Mouse (Mus musculus): ENCODE measurements around the gene Prkn. TPM values are rescaled to one million over a fixed set of nuclear protein-coding genes. Genes with fewer than 3 reads are reported as not detected.

Prkn gene
- polyA plus RNA-seq, 1 experiment = 0.58 TPM

- no peaks in the 10 kb centered on the region for H3K27me3 ChIP-seq (ENCODE audit: control insufficient read depth, insufficient read depth, low read length)
- H3K36me3 ChIP-seq (ENCODE audit: control insufficient read depth, insufficient read depth, low read length) = no peaks in the 10 kb centered on the region
- whole genome bisulfite sequencing = 92% methylated on average over 7 of the region's 7 CpGs
- H3K4me3 ChIP-seq (ENCODE audit: low read depth, low read length) = no peak overlapping the region
- H3K4me1 ChIP-seq (ENCODE audit: control insufficient read depth, insufficient read depth, insufficient read length, low read length) = peaks cover 4% of the 10 kb centered on the region; the same call in 1 of the 2 replicates
- TF ChIP-seq CTCF (IDR thresholded peaks at IDR 0.05; ENCODE audit: extremely low read depth, insufficient read length, insufficient replicate concordance, low read depth, low read length) = no peak
- TF ChIP-seq POLR2A (IDR thresholded peaks at IDR 0.05; ENCODE audit: low read depth, low read length) = no peak
- no peak overlapping the region for H3K27ac ChIP-seq (ENCODE audit: insufficient read depth, low read depth, low read length)
Measured at GRCm38 (mm10) chr17:12047032-12047431, 1206.8 kb downstream of the Prkn start.

DNA sequence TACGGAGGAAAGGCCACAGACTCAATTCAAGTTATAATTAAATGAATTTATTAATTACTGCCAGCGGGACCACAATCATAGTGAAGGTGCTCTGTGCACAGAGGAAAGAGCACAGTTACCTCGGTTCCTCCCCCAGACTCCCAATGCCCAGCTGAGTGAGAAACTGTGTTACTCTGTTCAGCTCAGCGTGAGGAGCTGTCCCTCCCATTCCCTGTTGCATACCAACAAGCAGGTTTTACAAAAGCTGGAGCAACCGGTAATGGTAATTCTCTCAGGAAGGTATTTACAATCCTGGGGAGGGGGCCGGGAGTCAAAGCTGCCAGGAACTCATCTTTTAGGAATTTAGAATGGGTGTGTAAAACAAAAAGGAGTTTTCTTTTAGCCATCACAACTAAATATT lies 1207.3 kb downstream of the Prkn start:
- H3K4me3 ChIP-seq (ENCODE audit: low read depth, low read length) = no peak overlapping the region
- peaks cover 2% of the 10 kb centered on the region; the same call in 1 of the 2 replicates for H3K4me1 ChIP-seq (ENCODE audit: control insufficient read depth, insufficient read depth, insufficient read length, low read length)
- no peaks in the 10 kb centered on the region for H3K36me3 ChIP-seq (ENCODE audit: control insufficient read depth, insufficient read depth, low read length)
- no peak overlapping the region for H3K27ac ChIP-seq (ENCODE audit: insufficient read depth, low read depth, low read length)
- WGBS = 86% methylated on average over 6 of the region's 6 CpGs
- H3K27me3 ChIP-seq (ENCODE audit: control insufficient read depth, insufficient read depth, low read length) = no peaks in the 10 kb centered on the region
- TF ChIP-seq POLR2A (IDR thresholded peaks at IDR 0.05; ENCODE audit: low read depth, low read length) (no peak), CTCF (IDR thresholded peaks at IDR 0.05; ENCODE audit: extremely low read depth, insufficient read length, insufficient replicate concordance, low read depth, low read length) (no peak)

- Histone ChIP-seq H3K36me3 (ENCODE audit: control insufficient read depth, insufficient read depth, low read length) (no peaks in the 10 kb centered on the region), H3K27ac (ENCODE audit: insufficient read depth, low read depth, low read length) (no peak overlapping the region), H3K27me3 (ENCODE audit: control insufficient read depth, insufficient read depth, low read length) (no peaks in the 10 kb centered on the region), H3K4me3 (ENCODE audit: low read depth, low read length) (no peak overlapping the region), H3K4me1 (ENCODE audit: control insufficient read depth, insufficient read depth, insufficient read length, low read length) (no peaks in the 10 kb centered on the region)
- 44% methylated on average over 9 of the region's 9 CpGs for WGBS
- TF ChIP-seq POLR2A (IDR thresholded peaks at IDR 0.05; ENCODE audit: low read depth, low read length) (no peak), CTCF (IDR thresholded peaks at IDR 0.05; ENCODE audit: extremely low read depth, insufficient read length, insufficient replicate concordance, low read depth, low read length) (no peak)
Measured at GRCm38 (mm10) chr17:12048695-12049490, 1208.7 kb downstream of the Prkn start.

DNA sequence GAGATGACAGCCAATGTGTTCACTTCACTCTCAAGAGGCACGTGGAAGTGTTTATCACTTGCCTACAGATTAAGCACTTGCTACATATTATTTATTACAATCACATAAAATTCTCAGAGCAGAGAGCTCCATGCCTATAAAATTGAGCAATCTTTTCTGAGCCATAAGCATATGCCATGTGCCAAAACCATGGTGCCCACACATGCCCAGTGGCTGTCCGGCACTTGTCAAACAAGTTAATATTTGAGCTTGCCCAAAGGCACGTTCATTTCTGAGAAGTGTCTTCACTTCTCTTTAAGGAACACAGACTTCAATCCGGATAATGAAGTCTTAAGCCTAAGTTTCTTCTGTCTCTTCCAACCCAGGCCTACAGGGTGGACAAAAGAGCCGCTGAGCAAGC lies 1210.1 kb downstream of the Prkn start:
- no peaks in the 10 kb centered on the region for H3K36me3 ChIP-seq (ENCODE audit: control insufficient read depth, insufficient read depth, low read length)
- WGBS = 77% methylated on average over 5 of the region's 5 CpGs
- TF ChIP-seq CTCF (IDR thresholded peaks at IDR 0.05; ENCODE audit: extremely low read depth, insufficient read length, insufficient replicate concordance, low read depth, low read length) (no peak), POLR2A (IDR thresholded peaks at IDR 0.05; ENCODE audit: low read depth, low read length) (no peak)
- H3K4me3 ChIP-seq (ENCODE audit: low read depth, low read length) = no peak overlapping the region
- no peaks in the 10 kb centered on the region for H3K27me3 ChIP-seq (ENCODE audit: control insufficient read depth, insufficient read depth, low read length)
- no peak overlapping the region for H3K27ac ChIP-seq (ENCODE audit: insufficient read depth, low read depth, low read length)
- no peaks in the 10 kb centered on the region for H3K4me1 ChIP-seq (ENCODE audit: control insufficient read depth, insufficient read depth, insufficient read length, low read length)

GRCm38 (mm10) chr17:12051031-12051430 lies 1210.8 kb downstream of the Prkn start:
- Histone ChIP-seq H3K27ac (ENCODE audit: insufficient read depth, low read depth, low read length) (no peak overlapping the region), H3K4me1 (ENCODE audit: control insufficient read depth, insufficient read depth, insufficient read length, low read length) (no peaks in the 10 kb centered on the region), H3K27me3 (ENCODE audit: control insufficient read depth, insufficient read depth, low read length) (no peaks in the 10 kb centered on the region), H3K36me3 (ENCODE audit: control insufficient read depth, insufficient read depth, low read length) (no peaks in the 10 kb centered on the region), H3K4me3 (ENCODE audit: low read depth, low read length) (no peak overlapping the region)
- TF ChIP-seq POLR2A (IDR thresholded peaks at IDR 0.05; ENCODE audit: low read depth, low read length) (no peak), CTCF (IDR thresholded peaks at IDR 0.05; ENCODE audit: extremely low read depth, insufficient read length, insufficient replicate concordance, low read depth, low read length) (no peak)
- 88% methylated on average over 3 of the region's 3 CpGs for WGBS

DNA sequence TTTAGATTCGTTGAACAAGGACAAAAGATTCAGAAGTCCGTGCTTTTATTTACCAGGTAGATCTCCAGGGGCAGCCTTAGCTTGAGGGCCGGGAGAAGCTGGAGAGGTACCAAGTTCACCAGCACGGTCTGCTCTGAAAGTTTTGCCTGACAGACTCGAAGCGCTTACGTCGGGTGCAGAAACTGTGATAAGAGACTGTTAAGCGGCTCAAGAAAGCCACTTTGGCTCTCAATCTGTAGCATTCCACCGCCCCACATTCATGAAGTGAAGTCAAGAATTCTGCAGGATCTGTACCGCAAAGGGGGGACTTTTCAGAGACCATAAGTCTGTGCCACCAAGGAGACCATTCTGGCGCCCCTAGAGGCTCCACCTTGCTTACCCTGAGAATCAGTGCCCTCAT lies 1212.5 kb downstream of the Prkn start:
- TF ChIP-seq CTCF (IDR thresholded peaks at IDR 0.05; ENCODE audit: extremely low read depth, insufficient read length, insufficient replicate concordance, low read depth, low read length) = no peak
- TF ChIP-seq POLR2A (IDR thresholded peaks at IDR 0.05; ENCODE audit: low read depth, low read length) = no peak
- Histone ChIP-seq H3K27me3 (ENCODE audit: control insufficient read depth, insufficient read depth, low read length) (no peaks in the 10 kb centered on the region), H3K36me3 (ENCODE audit: control insufficient read depth, insufficient read depth, low read length) (no peaks in the 10 kb centered on the region), H3K27ac (ENCODE audit: insufficient read depth, low read depth, low read length) (no peak overlapping the region), H3K4me3 (ENCODE audit: low read depth, low read length) (no peak overlapping the region), H3K4me1 (ENCODE audit: control insufficient read depth, insufficient read depth, insufficient read length, low read length) (no peaks in the 10 kb centered on the region)
- WGBS = 90% methylated on average over 12 of the region's 12 CpGs

- H3K27ac ChIP-seq (ENCODE audit: insufficient read depth, low read depth, low read length) = no peak overlapping the region
- no peak overlapping the region for H3K4me3 ChIP-seq (ENCODE audit: low read depth, low read length)
- H3K27me3 ChIP-seq (ENCODE audit: control insufficient read depth, insufficient read depth, low read length) = no peaks in the 10 kb centered on the region
- no peak for TF ChIP-seq POLR2A (IDR thresholded peaks at IDR 0.05; ENCODE audit: low read depth, low read length)
- no peak for TF ChIP-seq CTCF (IDR thresholded peaks at IDR 0.05; ENCODE audit: extremely low read depth, insufficient read length, insufficient replicate concordance, low read depth, low read length)
- WGBS = 57% methylated on average over 6 of the region's 6 CpGs
- no peaks in the 10 kb centered on the region for H3K36me3 ChIP-seq (ENCODE audit: control insufficient read depth, insufficient read depth, low read length)
- H3K4me1 ChIP-seq (ENCODE audit: control insufficient read depth, insufficient read depth, insufficient read length, low read length) = no peaks in the 10 kb centered on the region
Measured at GRCm38 (mm10) chr17:12059041-12059440, 1218.9 kb downstream of the Prkn start.

All from small intestine, adult 2 months (tissue).